Mouse (Mus musculus) forebrain, embryonic 15.5 days (tissue): ENCODE data around the gene Med24. TPM values are rescaled to one million over a fixed set of nuclear protein-coding genes. Genes with fewer than 3 reads are reported as not detected.
"Not testable (repeated sequence)": the region's sequence is repeated elsewhere in the genome, so short reads cannot be mapped to it uniquely, and the experiment has no call there.

Experiments
- ATAC-seq: fragments of 200-750 bp; cut with Nextera tagmentation; replicated peaks from 2 replicates; pipeline ENCODE4 v1.8.0; 2017; ENCODE audit warnings: mild to moderate bottlenecking, moderate TSS enrichment, moderate library complexity
- H3K27ac ChIP-seq: fragments of 300-500 bp; sonication (generic); replicated peaks from 2 replicates; pipeline ENCODE4 v1.5.1; 2015; ENCODE audit warnings: mild to moderate bottlenecking, inconsistent platforms
- H3K27me3 ChIP-seq: fragments of 300-500 bp; sonication (generic); 2 replicates; pipeline ENCODE4 v1.6.1; 2015; ENCODE audit warnings: inconsistent platforms
- H3K36me3 ChIP-seq: fragments of 300-500 bp; sonication (generic); 2 replicates; pipeline ENCODE4 v1.6.1; 2015; ENCODE audit warnings: mild to moderate bottlenecking, inconsistent platforms
- H3K4me1 ChIP-seq: fragments of 300-500 bp; sonication (generic); 2 replicates; pipeline ENCODE4 v1.6.1; 2015; ENCODE audit warnings: inconsistent platforms
- H3K4me2 ChIP-seq: fragments of 300-500 bp; sonication (generic); replicated peaks from 2 replicates; pipeline ENCODE4 v1.6.1; 2015; ENCODE audit warnings: mild to moderate bottlenecking, inconsistent platforms
- H3K4me3 ChIP-seq: fragments of 300-500 bp; sonication (generic); 2 replicates; pipeline ENCODE4 v1.5.1; 2015; ENCODE audit warnings: mild to moderate bottlenecking, inconsistent platforms
- H3K9ac ChIP-seq: fragments of 300-500 bp; sonication (generic); replicated peaks from 2 replicates; pipeline ENCODE4 v1.6.1; 2015; ENCODE audit warnings: mild to moderate bottlenecking, inconsistent platforms
- H3K9me3 ChIP-seq: fragments of 300-500 bp; sonication (generic); 2 replicates; pipeline ENCODE4 v1.6.1; 2016; ENCODE audit warnings: inconsistent platforms
- WGBS: fragments of 180-500 bp; shearing (Covaris S2); methylation state at CpG from one replicate; pipeline ENCODE4 v1.1.7; 2015; ENCODE audit warnings: mixed read lengths; 5-methylcytosine and 5-hydroxymethylcytosine counted together
- polyA plus RNA-seq: library from polyadenylated mRNA; unstranded; fragments of >200 nt; fragmentation: Nextera tagmentation; extraction: Ambion mirVana; gene quantifications from 2 replicates; pipeline ENCODE4 v1.2.1, GENCODE M21; 2015

Med24 gene
- polyA plus RNA-seq, 1 experiment from 2014 or later: 85.1 TPM

GRCm38 (mm10) chr11:98741051-98741620, 11.9 kb upstream of the Med24 start:
- peak overlapping the region; percentile 65 for H3K4me3 ChIP-seq
- H3K36me3 ChIP-seq: no peaks in the 10 kb centered on the region
- WGBS: under 1% methylated on average over 17 of the region's 17 CpGs
- no peaks in the 10 kb centered on the region for H3K27me3 ChIP-seq
- H3K9me3 ChIP-seq: no peaks in the 10 kb centered on the region
- peak overlapping the region; percentile 99 for H3K9ac ChIP-seq
- peak overlapping the region; percentile 97 for H3K27ac ChIP-seq
- H3K4me1 ChIP-seq: peaks cover 69% of the 10 kb centered on the region
- peak overlapping the region; percentile 65 for H3K4me2 ChIP-seq
- ATAC-seq: no peak

GRCm38 (mm10) chr11:98740393-98741050, 11.3 kb upstream of the Med24 start, which contains the start of gene Thra:
TSS of gene Thra (plus strand) at chr11:98740638.
- H3K4me3 ChIP-seq: peak within 1 kb of the TSS; percentile 65
- no peaks in the 10 kb centered on the region for H3K27me3 ChIP-seq
- WGBS: 0% methylated on average over 22 of the region's 22 CpGs
- peak within 1 kb of the TSS; percentile 97 for H3K27ac ChIP-seq
- H3K36me3 ChIP-seq: no peaks in the 10 kb centered on the region
- peak; percentile 33 for ATAC-seq
- H3K9ac ChIP-seq: peak within 1 kb of the TSS; percentile 99
- peaks cover 62% of the 10 kb centered on the region for H3K4me1 ChIP-seq
- peak within 1 kb of the TSS; percentile 65 for H3K4me2 ChIP-seq
- H3K9me3 ChIP-seq: no peaks in the 10 kb centered on the region

DNA sequence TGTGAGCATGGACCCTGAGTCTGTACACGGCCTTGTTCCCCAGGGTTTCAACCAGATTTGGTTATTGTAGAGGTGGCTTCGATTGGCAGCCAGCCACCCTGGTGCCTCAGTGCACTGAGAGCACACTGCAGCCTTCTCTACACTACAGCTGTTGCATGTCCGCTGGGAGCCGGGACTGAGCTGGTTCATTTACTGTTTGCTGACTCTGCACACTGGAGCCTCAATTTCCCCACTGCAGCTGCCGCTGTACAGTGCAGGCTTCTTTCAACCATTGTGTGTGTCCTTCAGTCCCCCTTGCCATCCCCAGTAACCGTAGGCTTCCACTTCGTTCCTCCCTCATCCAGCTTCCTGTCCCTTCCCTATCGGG, 10.8 kb upstream of the Med24 start:
- WGBS: 3% methylated on average over 8 of the region's 8 CpGs
- Histone ChIP-seq H3K4me1 (peaks cover 57% of the 10 kb centered on the region), H3K27me3 (no peaks in the 10 kb centered on the region), H3K9ac (peak overlapping the region; percentile 99), H3K4me2 (peak overlapping the region; percentile 65), H3K4me3 (peak overlapping the region; percentile 65), H3K36me3 (no peaks in the 10 kb centered on the region), H3K9me3 (no peaks in the 10 kb centered on the region), H3K27ac (peak overlapping the region; percentile 97)
- ATAC-seq: 0 out of 2 replicates have a peak, but pooled peaks have one; percentile 11

GRCm38 (mm10) chr11:98738925-98739324, 9.7 kb upstream of the Med24 start:
- WGBS: 63% methylated on average over 9 of the region's 9 CpGs
- ATAC-seq: no peak
- Histone ChIP-seq H3K4me1 (peaks cover 46% of the 10 kb centered on the region), H3K9ac (no peak overlapping the region; the same call in 1 of the 2 replicates), H3K27ac (peak overlapping the region; percentile 97), H3K9me3 (no peaks in the 10 kb centered on the region), H3K27me3 (no peaks in the 10 kb centered on the region), H3K4me3 (no peak overlapping the region), H3K36me3 (no peaks in the 10 kb centered on the region), H3K4me2 (no peak overlapping the region; the same call in 1 of the 2 replicates)

DNA sequence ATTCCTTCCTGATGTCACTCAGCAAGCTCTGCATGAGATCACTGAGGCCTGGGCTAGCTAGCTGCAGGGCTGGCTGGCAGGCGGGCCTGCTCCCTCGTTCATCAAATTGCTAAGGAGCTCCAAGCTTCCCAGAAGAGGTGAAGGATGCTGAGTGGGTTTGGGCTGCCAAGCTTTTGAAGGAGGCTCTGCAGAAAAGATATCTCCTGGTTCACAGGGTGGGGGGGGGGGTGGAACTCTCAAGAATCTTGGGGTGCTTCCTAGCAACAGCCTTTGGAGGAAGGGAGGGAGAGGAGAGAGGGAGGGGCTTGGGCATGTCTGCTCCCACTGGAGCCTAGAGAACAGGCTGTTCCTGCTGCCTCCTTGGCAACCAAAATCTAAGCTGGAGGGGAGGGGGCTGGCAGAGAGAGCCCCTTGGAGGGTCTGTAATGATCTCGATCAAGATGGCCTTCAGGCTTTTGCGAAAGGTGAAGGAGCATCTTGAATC, 9.2 kb upstream of the Med24 start:
- 17% methylated on average over 4 of the region's 4 CpGs for WGBS
- peaks cover 42% of the 10 kb centered on the region for H3K4me1 ChIP-seq
- no peak overlapping the region; the same call in 1 of the 2 replicates for H3K4me2 ChIP-seq
- no peaks in the 10 kb centered on the region for H3K9me3 ChIP-seq
- H3K9ac ChIP-seq: no peak overlapping the region; the same call in 1 of the 2 replicates
- H3K27ac ChIP-seq: peak overlapping the region; percentile 97
- H3K4me3 ChIP-seq: no peak overlapping the region
- ATAC-seq: peak; percentile 51
- H3K27me3 ChIP-seq: no peaks in the 10 kb centered on the region
- no peaks in the 10 kb centered on the region for H3K36me3 ChIP-seq

GRCm38 (mm10) chr11:98737220-98737619, 8.0 kb upstream of the Med24 start:
- H3K36me3 ChIP-seq, H3K9ac ChIP-seq, H3K27me3 ChIP-seq, H3K9me3 ChIP-seq, H3K4me3 ChIP-seq, ATAC-seq, H3K4me2 ChIP-seq, H3K27ac ChIP-seq: not testable (repeated sequence)
- WGBS: 89% methylated on average over 2 of the region's 2 CpGs
- H3K4me1 ChIP-seq: peaks cover 36% of the 10 kb centered on the region

GRCm38 (mm10) chr11:98736176-98736575, 6.9 kb upstream of the Med24 start:
- no peak overlapping the region for H3K27ac ChIP-seq
- H3K4me2 ChIP-seq: no peak overlapping the region
- H3K9ac ChIP-seq: no peak overlapping the region
- H3K27me3 ChIP-seq: no peaks in the 10 kb centered on the region
- H3K4me1 ChIP-seq: peaks cover 39% of the 10 kb centered on the region
- no peak overlapping the region for H3K4me3 ChIP-seq
- WGBS: 82% methylated on average over 1 of the region's 1 CpGs
- no peaks in the 10 kb centered on the region for H3K9me3 ChIP-seq
- H3K36me3 ChIP-seq: no peaks in the 10 kb centered on the region
- ATAC-seq: no peak

- H3K4me2 ChIP-seq: no peak overlapping the region
- no peak for ATAC-seq
- H3K4me3 ChIP-seq: no peak overlapping the region
- no peak overlapping the region for H3K9ac ChIP-seq
- H3K36me3 ChIP-seq: no peaks in the 10 kb centered on the region
- no peaks in the 10 kb centered on the region for H3K9me3 ChIP-seq
- peak overlapping the region; percentile 76 for H3K27ac ChIP-seq
- H3K4me1 ChIP-seq: peaks cover 37% of the 10 kb centered on the region
- WGBS: 69% methylated on average over 4 of the region's 4 CpGs
- H3K27me3 ChIP-seq: no peaks in the 10 kb centered on the region
Measured at GRCm38 (mm10) chr11:98735111-98735510, 5.9 kb upstream of the Med24 start.

GRCm38 (mm10) chr11:98734020-98734419, 4.8 kb upstream of the Med24 start:
- Histone ChIP-seq H3K9ac (no peak overlapping the region), H3K27me3 (no peaks in the 10 kb centered on the region), H3K4me1 (peaks cover 34% of the 10 kb centered on the region), H3K27ac (peak overlapping the region; percentile 76; the same call in 1 of the 2 replicates), H3K9me3 (no peaks in the 10 kb centered on the region), H3K4me3 (no peak overlapping the region), H3K36me3 (no peaks in the 10 kb centered on the region), H3K4me2 (no peak overlapping the region)
- ATAC-seq: no peak
- WGBS: 73% methylated on average over 3 of the region's 3 CpGs

- Histone ChIP-seq H3K27me3 (no peaks in the 10 kb centered on the region), H3K4me3 (no peak overlapping the region), H3K4me2 (no peak overlapping the region), H3K27ac (peak overlapping the region; percentile 87), H3K4me1 (peaks cover 32% of the 10 kb centered on the region), H3K9ac (no peak overlapping the region), H3K36me3 (0 out of 2 replicates have a peak, but pooled peaks cover 5% of the 10 kb centered on the region), H3K9me3 (no peaks in the 10 kb centered on the region)
- ATAC-seq: no peak; the same call in 1 of the 2 replicates
- WGBS: 49% methylated on average over 5 of the region's 5 CpGs
Measured at GRCm38 (mm10) chr11:98731134-98731533, 1.9 kb upstream of the Med24 start.

DNA sequence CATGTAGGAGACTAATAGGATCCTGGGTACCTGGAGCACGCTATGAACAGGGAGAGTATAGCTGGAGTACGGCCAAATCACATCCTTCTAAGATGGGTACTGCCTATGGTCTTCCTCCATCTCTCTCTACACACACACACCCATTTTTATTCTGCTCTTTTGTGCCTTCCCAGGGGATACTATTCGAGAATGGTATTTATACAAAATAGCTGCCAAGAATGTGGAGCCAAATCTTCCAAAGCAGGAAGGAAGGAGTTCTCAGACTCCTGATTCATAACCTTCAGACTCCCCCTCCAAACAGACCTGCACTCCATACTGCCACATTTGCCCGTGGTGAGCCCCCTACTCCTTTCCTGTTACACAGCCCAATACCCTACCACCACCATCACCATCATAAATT, 1.5 kb upstream of the Med24 start:
- Histone ChIP-seq H3K27ac (peak overlapping the region; percentile 87), H3K9ac (no peak overlapping the region), H3K36me3 (peaks cover 9% of the 10 kb centered on the region; the same call in 1 of the 2 replicates), H3K4me3 (no peak overlapping the region), H3K9me3 (no peaks in the 10 kb centered on the region), H3K4me2 (no peak overlapping the region), H3K27me3 (no peaks in the 10 kb centered on the region), H3K4me1 (peaks cover 32% of the 10 kb centered on the region)
- WGBS: 57% methylated on average over 4 of the region's 4 CpGs
- ATAC-seq: no peak; the same call in 1 of the 2 replicates

GRCm38 (mm10) chr11:98725926-98726506, 3.2 kb downstream of the Med24 start:
- no peak overlapping the region for H3K9ac ChIP-seq
- H3K4me1 ChIP-seq: peaks cover 26% of the 10 kb centered on the region
- no peak overlapping the region for H3K27ac ChIP-seq
- H3K36me3 ChIP-seq: peaks cover 23% of the 10 kb centered on the region
- no peaks in the 10 kb centered on the region for H3K27me3 ChIP-seq
- H3K9me3 ChIP-seq: no peaks in the 10 kb centered on the region
- ATAC-seq: no peak
- WGBS: 96% methylated on average over 15 of the region's 15 CpGs
- H3K4me2 ChIP-seq: no peak overlapping the region
- H3K4me3 ChIP-seq: no peak overlapping the region
